Mouse (Mus musculus) neural tube, embryonic 13.5 days (tissue): ENCODE results near the gene Cacna2d4. TPM values are rescaled to one million over a fixed set of nuclear protein-coding genes. Genes with fewer than 3 reads are reported as not detected.

Source experiments
- ATAC-seq: fragments of 200-750 bp; cut with Nextera tagmentation; 2 replicates; pipeline ENCODE4 v1.8.0; 2017; ENCODE audit warnings: low read depth, mild to moderate bottlenecking, moderate TSS enrichment, moderate library complexity
- H3K27ac ChIP-seq: fragments of 300-500 bp; sonication (generic); replicated peaks from 2 replicates; pipeline ENCODE4 v1.5.1; 2015; ENCODE audit warnings: moderate library complexity, mild to moderate bottlenecking, inconsistent platforms
- H3K27me3 ChIP-seq: fragments of 300-500 bp; sonication (generic); 2 replicates; pipeline ENCODE4 v1.6.1; 2015; ENCODE audit warnings: mild to moderate bottlenecking, inconsistent platforms
- H3K36me3 ChIP-seq: fragments of 300-500 bp; sonication (generic); 2 replicates; pipeline ENCODE4 v1.6.1; 2015; ENCODE audit warnings: mild to moderate bottlenecking, inconsistent platforms
- H3K4me1 ChIP-seq: fragments of 300-500 bp; sonication (generic); replicated peaks from 2 replicates; pipeline ENCODE4 v1.6.1; 2015; ENCODE audit warnings: inconsistent platforms
- H3K4me2 ChIP-seq: fragments of 300-500 bp; sonication (generic); 2 replicates; pipeline ENCODE4 v1.6.1; 2015; ENCODE audit warnings: inconsistent platforms, mild to moderate bottlenecking, moderate library complexity
- H3K4me3 ChIP-seq: fragments of 300-500 bp; sonication (generic); 2 replicates; pipeline ENCODE4 v1.5.1; 2015; ENCODE audit warnings: mild to moderate bottlenecking, inconsistent platforms
- H3K9ac ChIP-seq: fragments of 300-500 bp; sonication (generic); 2 replicates; pipeline ENCODE4 v1.6.1; 2015; ENCODE audit warnings: moderate library complexity, mild to moderate bottlenecking, inconsistent platforms
- H3K9me3 ChIP-seq: fragments of 300-500 bp; sonication (generic); 2 replicates; pipeline ENCODE4 v1.6.1; 2016; ENCODE audit warnings: inconsistent platforms
- WGBS: fragments of 180-500 bp; shearing (Covaris S2); methylation state at CpG from one replicate; pipeline ENCODE4 v1.1.7; 2015; 5-methylcytosine and 5-hydroxymethylcytosine counted together
- polyA plus RNA-seq: library from polyadenylated mRNA; unstranded; fragments of >200 nt; fragmentation: Nextera tagmentation; extraction: Ambion mirVana; gene quantifications from 2 replicates; pipeline ENCODE4 v1.2.1, GENCODE M21; 2015

Gene Cacna2d4
- polyA plus RNA-seq, 1 experiment from 2014 or later, result 0.17 TPM

- 46% methylated on average over 9 of the region's 9 CpGs for WGBS
- ATAC-seq, result peak; percentile 27; the same call in 1 of the 2 replicates
- Histone ChIP-seq H3K36me3 (no peaks in the 10 kb centered on the region), H3K4me2 (no peak overlapping the region), H3K9me3 (no peaks in the 10 kb centered on the region), H3K27me3 (no peaks in the 10 kb centered on the region; the same call in 1 of the 2 replicates), H3K9ac (no peak overlapping the region), H3K4me1 (peaks cover 18% of the 10 kb centered on the region), H3K4me3 (no peak overlapping the region), H3K27ac (no peak overlapping the region)
Observed at GRCm38 (mm10) chr6:119318732-119319131, 82.4 kb downstream of the Cacna2d4 start.

GRCm38 (mm10) chr6:119319358-119319757, 83.0 kb downstream of the Cacna2d4 start:
- Histone ChIP-seq H3K27me3 (no peaks in the 10 kb centered on the region; the same call in 1 of the 2 replicates), H3K4me1 (peaks cover 12% of the 10 kb centered on the region), H3K4me2 (no peak overlapping the region), H3K9me3 (no peaks in the 10 kb centered on the region), H3K9ac (no peak overlapping the region), H3K4me3 (no peak overlapping the region), H3K27ac (no peak overlapping the region), H3K36me3 (no peaks in the 10 kb centered on the region)
- no peak for ATAC-seq
- WGBS, result 82% methylated on average over 2 of the region's 2 CpGs

GRCm38 (mm10) chr6:119320481-119320880, 84.2 kb downstream of the Cacna2d4 start:
- Histone ChIP-seq H3K36me3 (no peaks in the 10 kb centered on the region), H3K27ac (no peak overlapping the region), H3K9me3 (no peaks in the 10 kb centered on the region), H3K4me2 (no peak overlapping the region), H3K9ac (no peak overlapping the region), H3K4me3 (no peak overlapping the region), H3K4me1 (peaks cover 4% of the 10 kb centered on the region; the same call in 1 of the 2 replicates), H3K27me3 (no peaks in the 10 kb centered on the region; the same call in 1 of the 2 replicates)
- WGBS, result 49% methylated on average over 16 of the region's 16 CpGs
- ATAC-seq, result no peak

GRCm38 (mm10) chr6:119321752-119322151, 85.4 kb downstream of the Cacna2d4 start:
- ATAC-seq, result no peak
- Histone ChIP-seq H3K27me3 (no peaks in the 10 kb centered on the region; the same call in 1 of the 2 replicates), H3K4me1 (peaks cover 15% of the 10 kb centered on the region), H3K36me3 (no peaks in the 10 kb centered on the region), H3K4me3 (no peak overlapping the region), H3K9ac (no peak overlapping the region), H3K4me2 (no peak overlapping the region), H3K9me3 (no peaks in the 10 kb centered on the region), H3K27ac (no peak overlapping the region)
- 86% methylated on average over 7 of the region's 7 CpGs for WGBS

GRCm38 (mm10) chr6:119324776-119325175, 88.5 kb downstream of the Cacna2d4 start:
- Histone ChIP-seq H3K4me2 (no peak overlapping the region), H3K9ac (no peak overlapping the region), H3K27ac (no peak overlapping the region), H3K36me3 (no peaks in the 10 kb centered on the region), H3K9me3 (no peaks in the 10 kb centered on the region), H3K4me3 (no peak overlapping the region), H3K4me1 (peaks cover 33% of the 10 kb centered on the region), H3K27me3 (peaks cover 28% of the 10 kb centered on the region)
- ATAC-seq, result no peak
- WGBS, result 56% methylated on average over 10 of the region's 10 CpGs

GRCm38 (mm10) chr6:119325978-119326377, 89.7 kb downstream of the Cacna2d4 start:
- Histone ChIP-seq H3K27me3 (peaks cover 40% of the 10 kb centered on the region), H3K36me3 (no peaks in the 10 kb centered on the region)
- 76% methylated on average over 6 of the region's 6 CpGs for WGBS

GRCm38 (mm10) chr6:119326541-119326940, 90.2 kb downstream of the Cacna2d4 start:
- Histone ChIP-seq H3K4me2 (no peak overlapping the region), H3K27ac (no peak overlapping the region), H3K36me3 (no peaks in the 10 kb centered on the region), H3K9ac (no peak overlapping the region), H3K4me1 (peaks cover 51% of the 10 kb centered on the region), H3K9me3 (no peaks in the 10 kb centered on the region), H3K27me3 (peaks cover 45% of the 10 kb centered on the region), H3K4me3 (no peak overlapping the region)
- 34% methylated on average over 7 of the region's 7 CpGs for whole genome bisulfite sequencing
- no peak for ATAC-seq

More at GRCm38 (mm10) chr6:119325978-119326377, 89.7 kb downstream of the Cacna2d4 start:
- no peak overlapping the region for H3K4me3 ChIP-seq
- no peak overlapping the region for H3K9ac ChIP-seq
- no peak overlapping the region for H3K4me2 ChIP-seq
- H3K27ac ChIP-seq, result no peak overlapping the region
- H3K4me1 ChIP-seq, result peaks cover 45% of the 10 kb centered on the region
- no peaks in the 10 kb centered on the region for H3K9me3 ChIP-seq
- no peak for ATAC-seq

- Histone ChIP-seq H3K4me3 (peak overlapping the region; percentile 52), H3K27me3 (peaks cover 59% of the 10 kb centered on the region), H3K36me3 (no peaks in the 10 kb centered on the region), H3K9me3 (no peaks in the 10 kb centered on the region), H3K4me1 (peaks cover 57% of the 10 kb centered on the region), H3K9ac (peak overlapping the region; percentile 77), H3K4me2 (peak overlapping the region; percentile 78), H3K27ac (peak overlapping the region; percentile 49; the same call in 1 of the 2 replicates)
- WGBS, result 15% methylated on average over 11 of the region's 11 CpGs
- ATAC-seq, result peak; percentile 34
Observed at GRCm38 (mm10) chr6:119328521-119329115, 92.3 kb downstream of the Cacna2d4 start.

- H3K4me1 ChIP-seq, result peaks cover 57% of the 10 kb centered on the region
- H3K9ac ChIP-seq, result peak overlapping the region; percentile 77
- peak overlapping the region; percentile 52 for H3K4me3 ChIP-seq
- H3K27me3 ChIP-seq, result peaks cover 59% of the 10 kb centered on the region
- H3K4me2 ChIP-seq, result peak overlapping the region; percentile 78
- H3K9me3 ChIP-seq, result no peaks in the 10 kb centered on the region
- H3K36me3 ChIP-seq, result no peaks in the 10 kb centered on the region
- ATAC-seq, result peak; percentile 67
- peak overlapping the region; percentile 49 for H3K27ac ChIP-seq
- WGBS, result 2% methylated on average over 8 of the region's 8 CpGs
Observed at GRCm38 (mm10) chr6:119329215-119329714, 92.9 kb downstream of the Cacna2d4 start.

- Histone ChIP-seq H3K27ac (peak overlapping the region; percentile 49), H3K4me1 (peaks cover 57% of the 10 kb centered on the region), H3K4me3 (peak overlapping the region; percentile 52), H3K9me3 (no peaks in the 10 kb centered on the region), H3K4me2 (peak overlapping the region; percentile 78), H3K27me3 (peaks cover 59% of the 10 kb centered on the region), H3K9ac (peak overlapping the region; percentile 77), H3K36me3 (no peaks in the 10 kb centered on the region)
- peak; percentile 37 for ATAC-seq
- WGBS, result 11% methylated on average over 6 of the region's 6 CpGs
Observed at GRCm38 (mm10) chr6:119329936-119330335, 93.6 kb downstream of the Cacna2d4 start.

- peak within 1 kb of the TSS; percentile 52 for H3K4me3 ChIP-seq
- peak within 1 kb of the TSS; percentile 49 for H3K27ac ChIP-seq
- no peaks in the 10 kb centered on the region for H3K36me3 ChIP-seq
- H3K4me1 ChIP-seq, result peaks cover 57% of the 10 kb centered on the region
- H3K9ac ChIP-seq, result peak within 1 kb of the TSS; percentile 77
- peak; percentile 25; the same call in 1 of the 2 replicates for ATAC-seq
- WGBS, result under 1% methylated on average over 28 of the region's 31 CpGs
- H3K27me3 ChIP-seq, result peaks cover 59% of the 10 kb centered on the region
- no peaks in the 10 kb centered on the region for H3K9me3 ChIP-seq
- H3K4me2 ChIP-seq, result peak within 1 kb of the TSS; percentile 78
Observed at GRCm38 (mm10) chr6:119330506-119330905, 94.2 kb downstream of the Cacna2d4 start, which contains the start of gene Lrtm2. Lrtm2 (minus strand) TSS chr6:119330766.

- no peak overlapping the region for H3K27ac ChIP-seq
- peaks cover 46% of the 10 kb centered on the region for H3K4me1 ChIP-seq
- no peaks in the 10 kb centered on the region for H3K9me3 ChIP-seq
- H3K36me3 ChIP-seq, result no peaks in the 10 kb centered on the region
- no peak overlapping the region for H3K9ac ChIP-seq
- ATAC-seq, result no peak
- H3K4me2 ChIP-seq, result no peak overlapping the region
- peaks cover 57% of the 10 kb centered on the region for H3K27me3 ChIP-seq
- WGBS, result 4% methylated on average over 1 of the region's 1 CpGs
- no peak overlapping the region for H3K4me3 ChIP-seq
Observed at GRCm38 (mm10) chr6:119332111-119332510, 95.8 kb downstream of the Cacna2d4 start.
